Mouse (Mus musculus) heart, postnatal 0 days (tissue): ENCODE data around the gene Entpd1.

Experiments
- CTCF ChIP-seq: IDR thresholded peaks from 2 replicates; pipeline ENCODE4 v1.5.1; 2016; ENCODE audit warnings: antibody characterized with exemption, control low read depth, low read depth
- EP300 ChIP-seq: IDR thresholded peaks from 2 replicates; pipeline ENCODE4 v1.6.1; 2016; ENCODE audit warnings: antibody characterized with exemption, low read depth

DNA sequence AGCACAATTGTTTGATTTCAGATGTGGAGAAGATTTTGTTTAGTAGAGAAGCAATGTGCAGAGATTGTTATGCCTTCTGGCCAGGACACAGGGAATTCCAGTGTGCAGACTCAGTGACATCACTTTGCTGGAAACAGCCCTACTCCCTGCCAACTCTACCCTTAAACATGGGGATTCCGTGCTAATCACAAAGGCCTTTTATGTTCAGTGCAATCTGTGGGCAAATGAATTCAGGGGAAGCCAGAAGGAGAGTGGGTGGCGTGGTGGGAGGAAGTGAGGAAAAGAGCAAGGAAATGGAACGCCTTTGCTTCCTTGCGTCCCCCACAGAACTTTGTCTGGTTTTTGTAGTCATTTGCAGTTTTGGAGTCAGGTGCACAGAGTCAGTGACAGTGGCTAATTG is 90.2 kb downstream of the Entpd1 start:
- TF ChIP-seq EP300, result no peak
- no peak for TF ChIP-seq CTCF
